Mouse (Mus musculus): Measurements from ENCODE around the gene Ppp1r14b.

The Ppp1r14b gene

GRCm38 (mm10) chr19:6942764-6943163 is 32.0 kb upstream of the Ppp1r14b start:
- no peak for DNase-seq (ENCODE audit: low spot score)

- DNase-seq (ENCODE audit: low spot score) = no peak
Measured at GRCm38 (mm10) chr19:6943709-6944108, 31.1 kb upstream of the Ppp1r14b start.

GRCm38 (mm10) chr19:6947742-6948141 is 27.0 kb upstream of the Ppp1r14b start:
- no peak for DNase-seq (ENCODE audit: low spot score)

- DNase-seq (ENCODE audit: low spot score) = no peak
Measured at GRCm38 (mm10) chr19:6948186-6948585, 26.6 kb upstream of the Ppp1r14b start.

GRCm38 (mm10) chr19:6949532-6949931 is 25.2 kb upstream of the Ppp1r14b start:
- DNase-seq (ENCODE audit: low spot score) = no peak

- no peak for DNase-seq (ENCODE audit: low spot score)
Measured at GRCm38 (mm10) chr19:6949951-6950350, 24.8 kb upstream of the Ppp1r14b start.

GRCm38 (mm10) chr19:6950613-6951153 is 24.1 kb upstream of the Ppp1r14b start:
- peak; percentile 63 for DNase-seq (ENCODE audit: low spot score)

GRCm38 (mm10) chr19:6951381-6951968 is 23.3 kb upstream of the Ppp1r14b start:
- DNase-seq (ENCODE audit: low spot score) = peak; percentile 92

GRCm38 (mm10) chr19:6951994-6952711 is 22.6 kb upstream of the Ppp1r14b start:
- peak; percentile 85 for DNase-seq (ENCODE audit: low spot score)

- DNase-seq (ENCODE audit: low spot score) = peak; percentile 84
Measured at GRCm38 (mm10) chr19:6952712-6953037, 22.1 kb upstream of the Ppp1r14b start.

- peak; percentile 69 for DNase-seq (ENCODE audit: low spot score)
Measured at GRCm38 (mm10) chr19:6954046-6954445, 20.7 kb upstream of the Ppp1r14b start.

GRCm38 (mm10) chr19:6955424-6955823 is 19.3 kb upstream of the Ppp1r14b start:
- no peak for DNase-seq (ENCODE audit: low spot score)

- DNase-seq (ENCODE audit: low spot score) = no peak
Measured at GRCm38 (mm10) chr19:6956461-6956860, 18.3 kb upstream of the Ppp1r14b start.

- peak; percentile 43 for DNase-seq (ENCODE audit: low spot score)
Measured at GRCm38 (mm10) chr19:6968491-6969271, 6.1 kb upstream of the Ppp1r14b start.

- no peak for DNase-seq (ENCODE audit: low spot score)
Measured at GRCm38 (mm10) chr19:6969291-6969664, 5.5 kb upstream of the Ppp1r14b start.

- peak; percentile 83 for DNase-seq (ENCODE audit: low spot score)
Measured at GRCm38 (mm10) chr19:6969665-6970381, 4.9 kb upstream of the Ppp1r14b start.

- DNase-seq (ENCODE audit: low spot score) = peak; percentile 48
Measured at GRCm38 (mm10) chr19:6970460-6971085, 4.2 kb upstream of the Ppp1r14b start.

- DNase-seq (ENCODE audit: low spot score) = no peak
Measured at GRCm38 (mm10) chr19:6971644-6972043, 3.1 kb upstream of the Ppp1r14b start.

GRCm38 (mm10) chr19:6972247-6972917 is 2.4 kb upstream of the Ppp1r14b start:
- DNase-seq (ENCODE audit: low spot score) = no peak

GRCm38 (mm10) chr19:6973581-6974190 is 1.1 kb upstream of the Ppp1r14b start:
- DNase-seq (ENCODE audit: low spot score) = no peak

Measured in ovary, postnatal 36 days (tissue).